Mouse (Mus musculus): ENCODE results near the gene Nrn1.

Gene Nrn1

DNA sequence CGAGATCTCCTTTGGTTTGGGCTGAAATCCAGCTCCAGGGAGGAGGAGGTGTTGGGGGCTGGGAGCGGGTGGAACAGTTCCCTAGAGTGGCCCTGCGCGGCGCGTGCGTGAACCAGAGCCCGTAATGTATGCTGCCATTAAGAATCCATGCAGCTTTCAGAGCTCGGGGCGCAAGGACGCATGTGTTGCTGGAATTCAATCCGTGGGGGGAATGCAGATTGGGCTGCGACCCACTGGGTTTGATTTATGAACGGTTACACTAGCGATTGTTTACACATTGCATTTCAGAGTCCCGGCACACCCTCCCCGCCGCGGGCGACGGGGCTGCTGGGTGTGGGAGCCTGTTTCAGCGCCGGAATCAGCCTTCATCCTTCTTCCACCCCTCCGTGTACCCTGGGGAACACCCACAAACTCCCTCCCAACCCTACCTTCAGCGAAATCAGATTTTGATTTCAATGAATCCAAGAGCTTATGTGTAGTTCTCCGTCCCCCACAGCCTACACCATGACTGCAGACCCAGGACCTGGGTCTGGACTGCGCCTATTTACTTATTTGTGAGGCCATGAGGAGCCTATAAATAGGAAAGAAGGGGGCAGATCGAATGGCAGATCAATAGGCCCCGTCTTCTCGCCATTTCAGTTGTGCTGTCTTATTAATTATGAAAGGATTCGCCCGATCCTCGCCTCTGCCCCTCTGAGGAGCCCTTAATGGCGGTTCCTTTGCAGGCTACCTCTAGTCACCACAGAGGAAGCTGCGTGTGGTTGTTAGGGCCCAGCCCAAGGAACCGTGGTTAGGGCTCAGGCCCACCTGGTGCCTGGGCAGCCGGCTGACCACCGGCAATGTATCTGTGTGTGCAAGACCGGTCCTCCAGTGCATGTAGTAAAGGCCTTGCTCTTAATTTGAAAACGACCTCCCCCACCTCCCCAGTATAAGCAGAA, 10.1 kb downstream of the Nrn1 start:
- peak; percentile 14 for DNase-seq (ENCODE audit: low read depth)

- no peak for DNase-seq (ENCODE audit: low read depth)
These were observed 11.1 kb downstream of the Nrn1 start for GRCm38 (mm10) chr13:36723726-36724300.

DNA sequence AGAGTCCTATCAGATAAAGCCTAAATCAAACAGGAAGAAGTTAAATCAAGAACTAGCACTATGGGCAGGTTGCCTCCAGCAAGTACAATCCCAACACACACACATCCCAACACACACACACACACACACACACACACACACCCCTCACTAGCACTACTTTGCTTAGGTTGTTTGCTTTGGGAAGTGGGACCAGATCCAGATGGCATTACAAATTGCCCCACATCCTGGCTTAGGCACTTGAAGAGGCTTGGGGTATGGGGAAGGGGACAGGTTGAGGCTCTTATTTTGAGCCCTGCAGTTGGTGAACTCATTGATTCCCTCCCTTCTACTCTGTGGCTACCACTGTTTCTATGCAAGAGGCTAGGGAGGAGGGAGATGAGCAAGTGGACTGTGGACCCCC, 12.6 kb downstream of the Nrn1 start:
- no peak for DNase-seq (ENCODE audit: low read depth)

DNA sequence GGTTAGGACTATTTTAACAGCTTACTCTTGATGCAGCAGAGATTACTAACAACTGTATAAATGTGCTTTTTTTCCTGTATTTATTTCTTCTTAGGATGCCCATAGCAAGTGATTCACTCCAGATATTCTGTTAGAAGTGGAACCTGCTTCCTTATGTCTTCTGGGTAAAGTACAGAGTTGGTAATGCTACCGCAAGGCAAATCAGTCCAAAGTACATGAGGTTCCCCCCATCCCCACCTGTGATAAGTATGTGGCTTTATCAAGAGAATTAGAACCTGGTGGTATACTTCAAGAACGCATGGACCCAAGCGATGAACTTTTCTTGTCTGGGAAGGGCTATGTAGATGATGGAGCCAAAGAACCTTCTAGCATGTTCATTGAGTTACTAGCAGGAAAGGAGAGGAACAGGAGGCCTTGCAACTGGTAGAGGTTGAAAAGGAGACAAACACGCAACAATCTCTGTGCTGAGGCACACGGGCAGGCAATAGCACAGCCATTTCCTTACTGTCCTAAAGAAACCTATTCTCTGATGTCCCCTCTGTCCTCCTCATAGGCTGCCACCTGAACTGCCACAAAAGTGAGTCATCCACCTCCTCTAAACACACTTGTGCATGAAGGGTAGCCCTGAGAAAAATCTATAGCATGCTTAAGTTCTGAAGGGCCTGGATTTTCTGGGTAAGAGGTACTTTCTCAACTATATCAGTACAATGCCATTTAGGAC, 14.5 kb downstream of the Nrn1 start:
- no peak for DNase-seq (ENCODE audit: low read depth)

GRCm38 (mm10) chr13:36717376-36717775, 17.6 kb downstream of the Nrn1 start:
- DNase-seq (ENCODE audit: low read depth): no peak

- no peak for DNase-seq (ENCODE audit: low read depth)
These were observed 18.2 kb downstream of the Nrn1 start for GRCm38 (mm10) chr13:36716708-36717107.

- DNase-seq (ENCODE audit: low read depth): no peak
These were observed 20.8 kb downstream of the Nrn1 start for GRCm38 (mm10) chr13:36714101-36714500.

GRCm38 (mm10) chr13:36707088-36707690, 27.7 kb downstream of the Nrn1 start:
- no peak for DNase-seq (ENCODE audit: low read depth)

GRCm38 (mm10) chr13:36696351-36696771, 38.6 kb downstream of the Nrn1 start:
- DNase-seq (ENCODE audit: low read depth): no peak

GRCm38 (mm10) chr13:36695516-36696201, 39.3 kb downstream of the Nrn1 start:
- no peak for DNase-seq (ENCODE audit: low read depth)

DNA sequence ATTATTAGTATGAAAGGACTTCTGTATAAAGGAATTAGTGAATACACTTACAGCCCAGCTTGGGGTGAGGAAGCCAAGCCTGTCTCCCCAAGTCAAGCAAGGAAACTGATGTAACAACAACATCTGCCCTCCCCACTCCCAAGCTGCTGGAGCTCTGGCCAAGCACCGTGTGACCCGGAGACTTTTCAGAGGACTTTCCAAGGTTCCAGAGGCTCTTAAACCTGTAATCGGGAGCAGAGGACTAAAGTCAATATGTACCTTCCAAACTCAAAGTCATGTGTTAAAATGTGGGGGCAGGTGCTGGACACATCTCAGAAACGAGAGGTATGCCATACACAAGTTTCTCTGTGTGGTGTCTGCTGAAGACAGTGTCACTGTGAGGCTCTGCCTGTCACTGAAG, 51.4 kb downstream of the Nrn1 start:
- no peak for DNase-seq (ENCODE audit: low read depth)

DNA sequence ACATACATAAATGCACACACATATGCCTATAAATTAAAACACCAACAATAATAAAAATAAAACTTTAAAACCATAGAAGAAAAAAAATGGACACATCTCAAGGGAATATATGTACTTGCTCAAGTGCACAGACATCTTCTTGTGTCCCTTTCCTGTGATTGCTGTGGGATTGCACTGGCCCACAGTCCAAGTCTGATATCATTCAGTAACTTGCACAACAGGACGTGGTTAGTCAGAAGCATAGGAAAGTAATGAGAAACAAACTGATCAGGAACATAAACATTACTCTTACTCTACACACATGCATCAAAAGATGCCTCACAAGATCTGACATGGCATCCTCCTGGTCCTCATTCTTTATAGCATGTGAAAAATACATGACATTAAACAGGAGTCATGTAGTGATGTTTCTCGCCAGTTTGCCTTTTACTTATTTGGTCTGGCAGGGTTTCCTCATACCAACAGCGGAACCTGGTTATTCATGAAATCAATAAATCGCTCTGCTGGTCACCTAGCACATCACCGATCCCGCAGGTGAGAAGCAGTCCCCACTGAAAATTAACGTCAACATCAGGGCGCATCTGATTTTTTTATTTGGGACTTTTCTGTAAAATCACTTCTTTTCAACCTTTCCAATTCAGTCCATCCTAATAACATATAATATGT, 54.1 kb downstream of the Nrn1 start:
- DNase-seq (ENCODE audit: low read depth): no peak

- no peak for DNase-seq (ENCODE audit: low read depth)
These were observed 55.6 kb downstream of the Nrn1 start for GRCm38 (mm10) chr13:36679345-36679744.
